Mouse (Mus musculus): ENCODE results near the gene Tubg1.

Tubg1 gene

GRCm38 (mm10) chr11:101119761-101120544 is at the start of gene Tubg1, which contains the start of gene Retreg3:
Gene Tubg1, plus strand, starts transcription at chr11:101119938.
Gene Retreg3, minus strand, starts transcription at chr11:101119893.
- peak; percentile 99 for DNase-seq

GRCm38 (mm10) chr11:101070189-101070527 is 49.6 kb upstream of the Tubg1 start:
- DNase-seq = no peak

- DNase-seq = no peak
These were observed 48.8 kb upstream of the Tubg1 start for GRCm38 (mm10) chr11:101070987-101071386.

GRCm38 (mm10) chr11:101071810-101072428 is 47.8 kb upstream of the Tubg1 start:
- DNase-seq = no peak

- DNase-seq = no peak
These were observed 41.6 kb upstream of the Tubg1 start, which contains the start of gene Hsd17b1 for GRCm38 (mm10) chr11:101078121-101078520. Gene Hsd17b1, plus strand, starts transcription at chr11:101078411.

GRCm38 (mm10) chr11:101079746-101080145 is 40.0 kb upstream of the Tubg1 start:
- no peak for DNase-seq

GRCm38 (mm10) chr11:101080421-101080820 is 39.3 kb upstream of the Tubg1 start:
- DNase-seq = no peak

- no peak for DNase-seq
These were observed 38.1 kb upstream of the Tubg1 start for GRCm38 (mm10) chr11:101081659-101082058.

- DNase-seq = peak; percentile 85
These were observed 37.3 kb upstream of the Tubg1 start, which contains the start of gene Coasy for GRCm38 (mm10) chr11:101082208-101083082. Gene Coasy, plus strand, starts transcription at chr11:101082565.

- no peak for DNase-seq
These were observed 36.5 kb upstream of the Tubg1 start for GRCm38 (mm10) chr11:101083083-101083697.

- DNase-seq = no peak
These were observed 35.5 kb upstream of the Tubg1 start for GRCm38 (mm10) chr11:101084246-101084645.

- DNase-seq = no peak
These were observed 34.9 kb upstream of the Tubg1 start for GRCm38 (mm10) chr11:101084811-101085210.

GRCm38 (mm10) chr11:101085617-101086322 is 34.0 kb upstream of the Tubg1 start:
- DNase-seq = no peak

- no peak for DNase-seq
These were observed 33.4 kb upstream of the Tubg1 start for GRCm38 (mm10) chr11:101086323-101086674.

GRCm38 (mm10) chr11:101086756-101087681 is 32.7 kb upstream of the Tubg1 start, which contains the start of gene Mlx:
Gene Mlx, plus strand, starts transcription at chr11:101087277.
- peak; percentile 89 for DNase-seq

- DNase-seq = no peak
These were observed 32.1 kb upstream of the Tubg1 start for GRCm38 (mm10) chr11:101087682-101088055.

GRCm38 (mm10) chr11:101089931-101090330 is 29.8 kb upstream of the Tubg1 start:
- no peak for DNase-seq

GRCm38 (mm10) chr11:101094930-101095313 is 24.8 kb upstream of the Tubg1 start:
- DNase-seq = no peak

- DNase-seq = peak; percentile 95
These were observed 24.3 kb upstream of the Tubg1 start, which contains the start of gene Psmc3ip for GRCm38 (mm10) chr11:101095314-101096024. Gene Psmc3ip, minus strand, starts transcription at chr11:101095436.

- DNase-seq = no peak
These were observed 21.5 kb upstream of the Tubg1 start for GRCm38 (mm10) chr11:101098231-101098630.
